Mouse (Mus musculus): ENCODE measurements around the gene Gm42420.

Gene Gm42420

GRCm38 (mm10) chr6:39585517-39585916 is at the start of gene Gm42420:
Gene Gm42420 (plus strand): TSS chr6:39585753.
- DNase-seq (ENCODE audit: low read depth, low spot score) = no peak

GRCm38 (mm10) chr6:39536621-39537020 is 48.9 kb upstream of the Gm42420 start:
- no peak for DNase-seq (ENCODE audit: low read depth, low spot score)

- DNase-seq (ENCODE audit: low read depth, low spot score) = no peak
Measured at GRCm38 (mm10) chr6:39537276-39537675, 48.3 kb upstream of the Gm42420 start.

- DNase-seq (ENCODE audit: low read depth, low spot score) = no peak
Measured at GRCm38 (mm10) chr6:39538227-39538626, 47.3 kb upstream of the Gm42420 start.

GRCm38 (mm10) chr6:39539679-39540155 is 45.8 kb upstream of the Gm42420 start:
- no peak for DNase-seq (ENCODE audit: low read depth, low spot score)

GRCm38 (mm10) chr6:39540563-39540962 is 45.0 kb upstream of the Gm42420 start:
- DNase-seq (ENCODE audit: low read depth, low spot score) = no peak

GRCm38 (mm10) chr6:39542631-39543597 is 42.6 kb upstream of the Gm42420 start:
- DNase-seq (ENCODE audit: low read depth, low spot score) = no peak

- DNase-seq (ENCODE audit: low read depth, low spot score) = no peak
Measured at GRCm38 (mm10) chr6:39543769-39544420, 41.7 kb upstream of the Gm42420 start.

- no peak for DNase-seq (ENCODE audit: low read depth, low spot score)
Measured at GRCm38 (mm10) chr6:39545474-39545873, 40.1 kb upstream of the Gm42420 start.

- DNase-seq (ENCODE audit: low read depth, low spot score) = no peak
Measured at GRCm38 (mm10) chr6:39548030-39548429, 37.5 kb upstream of the Gm42420 start.

- no peak for DNase-seq (ENCODE audit: low read depth, low spot score)
Measured at GRCm38 (mm10) chr6:39551981-39552636, 33.4 kb upstream of the Gm42420 start.

- DNase-seq (ENCODE audit: low read depth, low spot score) = no peak
Measured at GRCm38 (mm10) chr6:39554888-39555647, 30.5 kb upstream of the Gm42420 start.

- no peak for DNase-seq (ENCODE audit: low read depth, low spot score)
Measured at GRCm38 (mm10) chr6:39555648-39555945, 30.0 kb upstream of the Gm42420 start.

- no peak for DNase-seq (ENCODE audit: low read depth, low spot score)
Measured at GRCm38 (mm10) chr6:39556900-39557659, 28.5 kb upstream of the Gm42420 start.

GRCm38 (mm10) chr6:39557723-39558261 is 27.8 kb upstream of the Gm42420 start, which contains the start of gene Dennd2a:
Gene Dennd2a (minus strand): TSS chr6:39557867.
- DNase-seq (ENCODE audit: low read depth, low spot score) = peak; percentile 66

GRCm38 (mm10) chr6:39559276-39559939 is 26.1 kb upstream of the Gm42420 start:
- no peak for DNase-seq (ENCODE audit: low read depth, low spot score)

- DNase-seq (ENCODE audit: low read depth, low spot score) = peak; percentile 74
Measured at GRCm38 (mm10) chr6:39562166-39563015, 23.2 kb upstream of the Gm42420 start.

- DNase-seq (ENCODE audit: low read depth, low spot score) = no peak
Measured at GRCm38 (mm10) chr6:39567528-39567927, 18.0 kb upstream of the Gm42420 start.

GRCm38 (mm10) chr6:39570426-39570825 is 15.1 kb upstream of the Gm42420 start:
- DNase-seq (ENCODE audit: low read depth, low spot score) = no peak

All from brain, embryonic 18.5 days (tissue).